Mouse (Mus musculus) limb, embryonic 15.5 days (tissue): ENCODE data around the gene Clptm1l. TPM values are rescaled to one million over a fixed set of nuclear protein-coding genes. Genes with fewer than 3 reads are reported as not detected.

ENCODE experiments used
- polyA plus RNA-seq: library from polyadenylated mRNA; unstranded; fragments of >200 nt; fragmentation: Nextera tagmentation; extraction: Ambion mirVana; gene quantifications from 2 replicates; pipeline ENCODE4 v1.2.1, GENCODE M21; 2015

Clptm1l gene
- polyA plus RNA-seq, 1 experiment from 2014 or later = 137 TPM

Other genes starting within 250 kb of the Clptm1l start
- gene Lpcat1, start 136.8 kb upstream of the Clptm1l start, polyA plus RNA-seq = 29.2 and 33.2 TPM in 2 replicates
- 0.08 and 0.10 TPM in 2 replicates for gene Slc6a3, start 67.3 kb upstream of the Clptm1l start, polyA plus RNA-seq
- gene Tert, start 22.9 kb downstream of the Clptm1l start, polyA plus RNA-seq = 4.0 and 4.8 TPM in 2 replicates
- 0.08 and 0.09 TPM in 2 replicates for gene Slc6a18, start 74.0 kb downstream of the Clptm1l start, polyA plus RNA-seq
- 1.5 and 1.6 TPM in 2 replicates for gene Slc6a19, start 100.9 kb downstream of the Clptm1l start, polyA plus RNA-seq
- 12.6 and 14.3 TPM in 2 replicates for gene Slc12a7, start 129.1 kb downstream of the Clptm1l start, polyA plus RNA-seq
- gene Nkd2, start 243.6 kb downstream of the Clptm1l start, polyA plus RNA-seq = 44.1 and 46.7 TPM in 2 replicates